Mouse (Mus musculus): Measurements from ENCODE around the gene Spata2.

Gene Spata2

DNA sequence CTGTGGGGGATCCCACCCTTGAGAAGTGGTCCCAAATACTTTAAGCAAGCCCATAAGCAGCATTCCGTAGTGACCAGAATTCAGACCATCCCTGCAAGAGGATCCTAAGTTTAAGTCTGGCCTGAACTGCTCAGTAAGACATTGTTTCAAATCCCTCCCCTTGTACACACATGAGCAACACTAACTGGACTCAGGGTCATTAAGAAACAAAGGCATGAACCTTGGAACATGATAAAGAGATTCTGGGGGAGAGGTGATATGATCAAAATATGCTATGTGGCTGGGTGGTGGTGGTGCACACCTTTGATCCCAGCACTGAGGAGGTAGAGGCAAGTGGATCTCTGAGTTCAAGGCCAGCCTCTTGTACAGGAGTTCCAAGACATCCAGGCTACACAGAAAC lies 13.2 kb downstream of the Spata2 start:
- DNase-seq (ENCODE audit: low read depth) = no peak

- DNase-seq (ENCODE audit: low read depth) = peak; percentile 52
These were observed 14.6 kb downstream of the Spata2 start for GRCm38 (mm10) chr2:167478128-167478527.

GRCm38 (mm10) chr2:167476762-167477161 lies 15.9 kb downstream of the Spata2 start:
- DNase-seq (ENCODE audit: low read depth) = no peak

- peak; percentile 58 for DNase-seq (ENCODE audit: low read depth)
These were observed 16.4 kb downstream of the Spata2 start for GRCm38 (mm10) chr2:167476200-167476688.

DNA sequence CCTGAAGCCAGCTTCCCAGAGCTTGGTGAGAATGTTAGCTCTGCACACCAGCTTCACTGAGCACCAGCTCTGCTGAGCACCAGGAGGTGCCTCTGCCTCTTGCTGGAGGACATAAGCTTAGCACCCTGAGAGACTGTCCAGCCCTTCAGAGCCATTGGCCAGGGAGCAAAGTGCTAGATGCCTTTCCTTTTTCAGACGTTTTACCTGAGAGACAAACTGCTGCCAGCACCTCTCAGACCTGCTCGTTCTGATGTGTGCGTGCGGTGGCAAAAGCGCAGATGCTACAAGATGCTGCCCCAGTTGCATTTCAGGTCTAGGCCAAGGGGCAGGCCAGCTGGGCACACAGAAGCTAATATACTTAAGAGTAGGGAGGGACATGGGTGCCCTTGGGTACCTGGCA lies 17.1 kb downstream of the Spata2 start:
- no peak for DNase-seq (ENCODE audit: low read depth)

- no peak for DNase-seq (ENCODE audit: low read depth)
These were observed 18.5 kb downstream of the Spata2 start for GRCm38 (mm10) chr2:167474218-167474617.

- no peak for DNase-seq (ENCODE audit: low read depth)
These were observed 21.1 kb downstream of the Spata2 start for GRCm38 (mm10) chr2:167471585-167471984.

GRCm38 (mm10) chr2:167470611-167471010 lies 22.1 kb downstream of the Spata2 start:
- no peak for DNase-seq (ENCODE audit: low read depth)

DNA sequence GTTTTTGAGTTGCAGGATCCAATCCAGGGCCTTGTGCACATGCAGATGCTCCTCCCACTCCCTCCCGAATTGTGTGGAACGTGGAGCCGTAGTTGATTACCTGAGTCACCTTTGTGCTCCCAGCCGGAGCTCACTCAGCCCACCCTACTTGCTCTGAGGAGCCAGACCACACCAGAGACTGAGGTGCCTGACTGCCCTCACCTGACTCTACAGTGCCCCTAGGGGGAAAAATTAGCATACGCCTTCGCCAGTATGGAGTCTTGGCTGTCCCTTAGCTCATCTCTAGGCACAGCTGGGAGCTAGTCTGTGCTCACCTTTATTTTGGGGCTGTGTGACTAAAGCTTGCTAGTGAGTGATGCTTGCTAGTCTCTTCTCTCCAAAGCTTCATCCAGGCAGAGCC lies 24.2 kb downstream of the Spata2 start:
- no peak for DNase-seq (ENCODE audit: low read depth)

- no peak for DNase-seq (ENCODE audit: low read depth)
These were observed 25.5 kb downstream of the Spata2 start for GRCm38 (mm10) chr2:167467214-167467613.

GRCm38 (mm10) chr2:167465951-167466350 lies 26.7 kb downstream of the Spata2 start:
- DNase-seq (ENCODE audit: low read depth) = no peak

DNA sequence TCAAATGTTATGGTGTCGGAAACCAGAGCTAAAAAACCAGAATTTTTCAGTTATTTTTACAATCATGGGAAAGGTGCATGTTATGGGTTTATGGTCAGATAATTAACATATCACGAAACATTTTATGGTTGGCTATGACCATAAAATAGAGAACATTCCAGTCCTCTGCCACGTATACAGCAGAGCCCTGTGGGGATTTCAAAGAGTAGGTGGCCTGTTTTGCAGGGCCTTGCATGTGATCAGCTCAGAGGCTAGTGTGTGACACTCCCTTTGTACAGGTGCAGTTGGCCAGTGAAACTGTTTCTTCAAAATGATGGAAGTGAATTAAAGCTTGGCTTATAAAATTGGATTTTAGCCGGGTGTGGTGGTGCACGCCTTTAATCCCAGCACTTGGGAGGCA lies 28.9 kb downstream of the Spata2 start:
- no peak for DNase-seq (ENCODE audit: low read depth)

GRCm38 (mm10) chr2:167462954-167463353 lies 29.7 kb downstream of the Spata2 start:
- DNase-seq (ENCODE audit: low read depth) = peak; percentile 86

GRCm38 (mm10) chr2:167459071-167459865 lies 33.4 kb downstream of the Spata2 start:
- DNase-seq (ENCODE audit: low read depth) = no peak

DNA sequence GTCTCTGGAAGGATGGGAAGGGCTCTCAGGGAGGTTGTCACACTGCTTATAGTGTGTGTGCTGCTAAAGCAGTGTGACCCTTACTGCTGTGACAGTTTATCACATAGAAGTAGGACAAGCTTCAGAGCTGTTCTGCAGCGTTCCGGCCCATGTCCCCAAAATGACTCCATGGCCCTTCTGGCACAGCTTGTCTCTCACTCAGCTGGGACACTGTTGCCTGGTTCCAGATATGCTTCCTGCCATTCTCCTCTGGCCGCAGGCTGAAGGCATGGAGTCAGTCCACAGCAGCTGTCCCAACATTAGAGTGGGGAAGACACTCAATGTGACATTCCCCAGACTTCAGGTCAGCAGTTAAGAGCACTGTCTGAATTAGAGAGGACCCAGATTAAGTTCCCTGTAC lies 34.1 kb downstream of the Spata2 start:
- DNase-seq (ENCODE audit: low read depth) = no peak

DNA sequence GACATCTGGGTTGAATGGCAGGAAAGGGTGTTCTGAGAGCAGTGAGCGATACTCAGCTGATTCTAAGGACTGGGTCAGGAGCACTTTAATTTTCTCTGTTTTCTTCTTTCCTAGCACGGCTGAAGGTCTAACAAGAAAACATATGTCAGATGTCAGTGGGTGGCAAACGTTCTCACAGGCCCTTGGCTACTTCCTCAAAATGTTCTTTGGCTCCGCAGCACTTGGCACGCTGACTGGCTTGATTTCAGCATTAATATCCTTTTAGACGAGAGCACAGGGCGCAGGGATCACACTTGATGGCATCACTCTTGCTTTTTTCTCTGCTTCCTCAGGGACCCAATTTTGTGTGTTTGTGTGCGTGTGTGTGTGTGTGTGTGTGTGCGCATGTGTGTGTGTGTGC lies 35.5 kb downstream of the Spata2 start:
- no peak for DNase-seq (ENCODE audit: low read depth)

DNA sequence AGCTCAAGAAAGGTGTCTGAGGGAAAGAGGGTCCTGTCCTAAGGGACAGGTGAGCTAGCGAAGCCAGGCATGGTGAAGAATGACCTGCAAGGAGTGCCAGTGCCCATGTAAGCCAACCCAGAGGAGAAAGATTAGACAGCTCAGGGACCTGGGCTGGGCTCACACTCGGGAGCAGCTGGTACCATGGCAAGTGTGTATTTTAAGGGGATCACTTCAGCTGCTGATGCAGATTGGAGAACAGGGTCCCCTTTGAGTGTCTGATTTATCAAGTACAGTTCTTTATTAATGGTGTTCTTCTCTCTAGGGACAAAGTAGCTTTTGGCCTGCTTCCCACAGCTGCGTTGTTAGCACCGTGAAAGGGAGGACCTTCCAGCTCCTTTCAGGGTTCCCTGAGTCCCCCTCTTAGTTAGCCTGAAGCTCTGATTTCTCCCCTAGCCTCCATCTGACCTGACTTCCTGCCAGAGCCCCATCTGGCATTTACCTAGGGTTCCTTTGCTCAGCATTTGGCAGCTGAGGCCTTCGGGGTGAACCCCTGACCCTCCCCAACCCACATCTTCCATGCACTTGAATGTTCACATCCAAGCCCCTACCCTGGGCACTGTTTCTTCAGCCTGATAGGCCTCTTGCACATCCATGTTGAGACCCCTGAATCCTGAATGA lies 36.2 kb downstream of the Spata2 start:
- no peak for DNase-seq (ENCODE audit: low read depth)

DNA sequence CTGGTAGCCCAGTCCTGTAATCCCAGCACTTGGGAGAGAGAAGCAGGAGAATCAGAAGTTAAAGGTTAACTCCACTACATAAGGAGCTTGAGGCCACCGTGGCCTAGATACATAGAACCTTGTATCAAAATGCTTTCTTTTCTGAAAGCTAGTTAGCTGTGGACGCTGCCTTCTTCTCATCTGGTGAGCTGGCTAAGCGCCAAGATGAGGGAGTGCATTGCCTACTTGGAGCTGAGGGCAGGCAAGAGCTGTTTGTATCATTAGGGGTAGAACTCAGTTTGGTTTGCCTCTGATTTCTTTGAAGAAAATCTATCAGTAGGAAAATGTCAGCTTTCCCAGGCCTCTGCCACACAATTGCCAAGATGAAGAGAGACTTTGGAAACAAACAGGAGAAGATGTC lies 38.9 kb downstream of the Spata2 start:
- DNase-seq (ENCODE audit: low read depth) = peak; percentile 43

DNA sequence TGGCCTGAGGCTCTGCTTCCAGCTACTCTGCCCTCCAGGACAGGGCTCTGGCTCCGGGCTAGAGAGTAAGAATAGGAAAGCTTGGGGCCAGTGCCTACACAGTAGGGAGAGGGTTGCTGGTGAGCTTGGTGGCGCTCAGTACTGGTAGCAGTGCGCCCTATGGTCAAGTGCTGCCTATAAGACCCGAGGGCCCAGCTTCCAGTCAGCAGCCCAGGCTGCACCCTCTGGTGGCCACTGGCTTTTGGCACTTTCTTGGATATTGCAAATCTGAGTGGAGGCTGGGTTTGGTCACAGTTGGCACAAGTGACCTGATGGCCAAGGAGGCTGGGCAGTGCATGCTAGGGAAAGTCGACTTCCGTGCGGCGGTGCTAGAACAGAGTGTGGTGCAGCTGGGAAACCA lies 42.0 kb downstream of the Spata2 start:
- DNase-seq (ENCODE audit: low read depth) = peak; percentile 14

- no peak for DNase-seq (ENCODE audit: low read depth)
These were observed 43.1 kb downstream of the Spata2 start for GRCm38 (mm10) chr2:167449331-167450275.

GRCm38 (mm10) chr2:167447629-167448028 lies 45.1 kb downstream of the Spata2 start:
- no peak for DNase-seq (ENCODE audit: low read depth)

DNA sequence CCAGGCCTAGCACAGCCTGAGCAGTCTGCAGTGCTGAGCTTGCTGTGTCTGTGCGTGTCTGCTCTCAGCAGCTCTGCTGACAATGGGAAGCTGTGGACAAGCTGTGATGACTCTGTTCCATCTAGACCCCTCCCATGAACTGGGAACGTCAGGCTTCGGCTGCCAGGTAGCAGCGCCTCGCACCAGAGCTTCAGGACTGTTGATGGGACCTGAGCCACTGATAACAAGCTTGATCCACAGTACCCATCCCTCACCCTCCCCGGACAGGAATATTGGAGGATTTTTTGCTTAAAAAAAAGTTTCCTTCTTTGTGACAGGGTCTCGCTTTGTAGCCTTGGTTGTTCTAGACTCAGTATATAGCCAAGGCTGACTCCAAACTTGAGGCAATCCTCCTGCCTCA lies 45.5 kb downstream of the Spata2 start:
- DNase-seq (ENCODE audit: low read depth) = no peak

All from NIH3T3 (cell line).